In genomic region chr14:62761943-62762342, GRCm38 (mm10) we compare ENCODE assay signal across 8 mouse cellular contexts. TPM values are rescaled to one million over a fixed set of nuclear protein-coding genes. Genes with fewer than 3 reads are reported as not detected.
DNase-seq lines count a peak whose midpoint lies in the region; ATAC-seq and TF ChIP-seq lines count a peak whose summit lies in the region.

No protein-coding gene starts in this region.

- TF ChIP-seq CTCF in spleen, adult 2 months (IDR thresholded peaks at IDR 0.05; ENCODE audit: extremely low read depth, insufficient read depth, insufficient read length, insufficient replicate concordance) = no peak

- ATAC-seq in forebrain, embryonic 16.5 days = no peak

- no peaks in the 10 kb centered on the region; the same call in 1 of the 2 replicates for H3K4me1 ChIP-seq in spleen, adult 2 months (ENCODE audit: control insufficient read depth, insufficient read depth, insufficient read length)
- peaks cover 10% of the 10 kb centered on the region for H3K4me1 ChIP-seq in forebrain, embryonic 16.5 days (replicated peaks; ENCODE audit: control insufficient read depth, insufficient read depth, low read length)

- peak overlapping the region; percentile 96 for H3K27ac ChIP-seq in spleen, adult 2 months (ENCODE audit: insufficient read depth, low read length)
- peak overlapping the region; percentile 91 for H3K27ac ChIP-seq in forebrain, embryonic 16.5 days (ENCODE audit: low read length)

- DNase-seq in adrenal gland, adult 8-10 months = peak; percentile 30
- DNase-seq in adrenal gland, postnatal 25 days = no peak
- DNase-seq in spleen, adult 2 months (ENCODE audit: low read depth in 1 of 2, low spot score in 2 of 2) = peak; percentile 6 to 12
- DNase-seq in spleen, adult 12 weeks (ENCODE audit: low spot score) = no peak
- DNase-seq in left cerebral cortex, adult 11 months (ENCODE audit: low spot score) = peak; percentile 14
- DNase-seq in lung, postnatal 36 days = peak; percentile 37
- DNase-seq in gastrocnemius, postnatal 14 days = no peak

- intact Hi-C loops in gastrocnemius, postnatal 14 days (cut with DNase I; ENCODE audit: low total_unique reads) = no loop called here

- WGBS in spleen, adult 2 months = 3% methylated on average over 11 of the region's 11 CpGs
- WGBS in forebrain, embryonic 16.5 days = 3% methylated on average over 11 of the region's 11 CpGs

- TF ChIP-seq POLR2A in spleen, adult 2 months (IDR thresholded peaks at IDR 0.05; ENCODE audit: low read depth, low read length) = no peak

- H3K9ac ChIP-seq in forebrain, embryonic 16.5 days (replicated peaks; ENCODE audit: low read depth, low read length) = peak overlapping the region; percentile 75

- H3K27me3 ChIP-seq in spleen, adult 2 months (ENCODE audit: control insufficient read depth, insufficient read depth, low read length) = no peaks in the 10 kb centered on the region
- no peaks in the 10 kb centered on the region for H3K27me3 ChIP-seq in forebrain, embryonic 16.5 days (replicated peaks; ENCODE audit: control insufficient read depth, insufficient read depth, low read length)

- no peaks in the 10 kb centered on the region; the same call in 1 of the 2 replicates for H3K36me3 ChIP-seq in spleen, adult 2 months (ENCODE audit: control insufficient read depth, insufficient read depth, low read length)
- H3K36me3 ChIP-seq in forebrain, embryonic 16.5 days (ENCODE audit: control insufficient read depth, insufficient read depth) = no peaks in the 10 kb centered on the region; the same call in 1 of the 2 replicates

- no peaks in the 10 kb centered on the region for H3K9me3 ChIP-seq in forebrain, embryonic 16.5 days (ENCODE audit: control insufficient read depth, low read length)

- H3K4me3 ChIP-seq in spleen, adult 2 months (ENCODE audit: extremely low read depth, insufficient read depth, insufficient read length) = peak overlapping the region; percentile 70
- peak overlapping the region; percentile 61 for H3K4me3 ChIP-seq in forebrain, embryonic 16.5 days (replicated peaks; ENCODE audit: low read length)

- H3K4me2 ChIP-seq in forebrain, embryonic 16.5 days (ENCODE audit: low read length) = peak overlapping the region; percentile 65

RNA-seq across cellular contexts. Expression of gene Ints6, which starts 1.0 kb away (rescaled TPM):
- 10 to 100 TPM; 53.6 to 71.6 (median 58.9) TPM for total RNA-seq in adrenal gland, adult 8-10 months (2022)
- 59.8 and 80.8 TPM in 2 replicates for total RNA-seq in adrenal gland, postnatal 25 days (2021)
- 4.8 and 8.1 TPM in 2 replicates for polyA plus RNA-seq in spleen, adult 2 months (2012; rRNA removed)
- 18.4 and 22.6 TPM in 2 replicates for polyA plus RNA-seq in forebrain, embryonic 16.5 days (2015; fragmentation: Nextera tagmentation; extraction: Ambion mirVana)
- 10 to 100 TPM; 11.8 to 12.3 TPM for total RNA-seq in gastrocnemius, postnatal 14 days (2021)

Comparison
In these comparisons a context has a peak if more than half of its experiments do, and no peak if none do; other contexts are left out.
1. DNase-seq: peak in adrenal gland, adult 8-10 months (single experiment), spleen, adult 2 months (2 of 2), left cerebral cortex, adult 11 months (single experiment) and lung, postnatal 36 days (single experiment); none in adrenal gland, postnatal 25 days (single experiment), spleen, adult 12 weeks (single experiment) and gastrocnemius, postnatal 14 days (single experiment).